Mouse (Mus musculus): ENCODE results near the gene Map3k7. TPM values are rescaled to one million over a fixed set of nuclear protein-coding genes. Genes with fewer than 3 reads are reported as not detected.

The Map3k7 gene
- total RNA-seq (2023): 49.7 TPM

GRCm38 (mm10) chr4:31963354-31964193, at the start of gene Map3k7:
Gene Map3k7, plus strand, starts transcription at chr4:31964097.

